Mouse (Mus musculus): ENCODE measurements around the gene Cd8b1. TPM values are rescaled to one million over a fixed set of nuclear protein-coding genes. Genes with fewer than 3 reads are reported as not detected.

Cd8b1 gene
- polyA plus RNA-seq, 1 experiment, result 845 TPM

- WGBS, result 51% methylated on average over 3 of the region's 3 CpGs
- Histone ChIP-seq H3K27me3 (ENCODE audit: control insufficient read depth, insufficient read depth, low read length) (no peaks in the 10 kb centered on the region), H3K4me1 (replicated peaks; ENCODE audit: control insufficient read depth, insufficient read depth, low read length) (peaks cover 60% of the 10 kb centered on the region), H3K36me3 (ENCODE audit: control insufficient read depth, insufficient read depth, low read length) (peaks cover 37% of the 10 kb centered on the region), H3K4me3 (ENCODE audit: control insufficient read depth, insufficient read depth, low read length) (peak overlapping the region; percentile 41), H3K27ac (ENCODE audit: control insufficient read depth, insufficient read depth, low read length) (peak overlapping the region; percentile 96)
- peak; percentile 40 for DNase-seq
- TF ChIP-seq CTCF (IDR thresholded peaks at IDR 0.05; ENCODE audit: borderline replicate concordance, control insufficient read depth, extremely low read depth, insufficient read depth, low read length, poor library complexity) (no peak), POLR2A (IDR thresholded peaks at IDR 0.05; ENCODE audit: control insufficient read depth, extremely low read depth, insufficient read depth, low read length, poor library complexity) (no peak)
These were observed 16.4 kb downstream of the Cd8b1 start for GRCm38 (mm10) chr6:71338941-71339340.

DNA sequence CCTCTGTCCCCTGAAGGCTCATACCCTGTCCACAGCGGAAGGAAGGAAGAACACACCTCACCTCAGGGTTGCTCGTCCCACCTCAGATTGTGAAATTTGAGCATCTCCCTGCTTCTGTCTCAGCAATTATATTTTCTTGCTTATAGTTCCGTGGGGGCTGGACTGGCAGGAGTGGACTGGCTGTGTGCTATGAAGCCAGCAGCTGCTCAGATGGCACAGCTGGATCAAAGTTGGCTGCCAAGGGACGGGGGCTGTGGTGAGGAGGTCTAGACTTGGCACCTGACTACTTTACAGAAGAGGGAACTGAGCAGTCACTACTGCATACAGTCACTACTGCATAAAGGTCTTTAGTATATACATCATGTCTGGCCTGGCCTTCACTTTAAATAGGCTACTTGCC is 16.8 kb downstream of the Cd8b1 start:
- H3K36me3 ChIP-seq (ENCODE audit: control insufficient read depth, insufficient read depth, low read length), result peaks cover 33% of the 10 kb centered on the region
- TF ChIP-seq CTCF (IDR thresholded peaks at IDR 0.05; ENCODE audit: borderline replicate concordance, control insufficient read depth, extremely low read depth, insufficient read depth, low read length, poor library complexity), result no peak
- TF ChIP-seq POLR2A (IDR thresholded peaks at IDR 0.05; ENCODE audit: control insufficient read depth, extremely low read depth, insufficient read depth, low read length, poor library complexity), result no peak
- H3K4me3 ChIP-seq (ENCODE audit: control insufficient read depth, insufficient read depth, low read length), result peak overlapping the region; percentile 41
- WGBS, result 20% methylated on average over 4 of the region's 4 CpGs
- H3K27me3 ChIP-seq (ENCODE audit: control insufficient read depth, insufficient read depth, low read length), result no peaks in the 10 kb centered on the region
- peak overlapping the region; percentile 96 for H3K27ac ChIP-seq (ENCODE audit: control insufficient read depth, insufficient read depth, low read length)
- peak; percentile 62 for DNase-seq
- H3K4me1 ChIP-seq (replicated peaks; ENCODE audit: control insufficient read depth, insufficient read depth, low read length), result peaks cover 55% of the 10 kb centered on the region

GRCm38 (mm10) chr6:71341179-71341578 is 18.6 kb downstream of the Cd8b1 start:
- H3K4me1 ChIP-seq (replicated peaks; ENCODE audit: control insufficient read depth, insufficient read depth, low read length), result peaks cover 58% of the 10 kb centered on the region
- peaks cover 14% of the 10 kb centered on the region for H3K36me3 ChIP-seq (ENCODE audit: control insufficient read depth, insufficient read depth, low read length)
- TF ChIP-seq CTCF (IDR thresholded peaks at IDR 0.05; ENCODE audit: borderline replicate concordance, control insufficient read depth, extremely low read depth, insufficient read depth, low read length, poor library complexity) (no peak), POLR2A (IDR thresholded peaks at IDR 0.05; ENCODE audit: control insufficient read depth, extremely low read depth, insufficient read depth, low read length, poor library complexity) (peak; percentile 46; the same call in 1 of the 2 replicates)
- under 1% methylated on average over 9 of the region's 9 CpGs for WGBS
- DNase-seq, result peak; percentile 89
- peak overlapping the region; percentile 96 for H3K27ac ChIP-seq (ENCODE audit: control insufficient read depth, insufficient read depth, low read length)
- peak overlapping the region; percentile 39 for H3K4me3 ChIP-seq (ENCODE audit: control insufficient read depth, insufficient read depth, low read length)
- H3K27me3 ChIP-seq (ENCODE audit: control insufficient read depth, insufficient read depth, low read length), result no peaks in the 10 kb centered on the region

DNA sequence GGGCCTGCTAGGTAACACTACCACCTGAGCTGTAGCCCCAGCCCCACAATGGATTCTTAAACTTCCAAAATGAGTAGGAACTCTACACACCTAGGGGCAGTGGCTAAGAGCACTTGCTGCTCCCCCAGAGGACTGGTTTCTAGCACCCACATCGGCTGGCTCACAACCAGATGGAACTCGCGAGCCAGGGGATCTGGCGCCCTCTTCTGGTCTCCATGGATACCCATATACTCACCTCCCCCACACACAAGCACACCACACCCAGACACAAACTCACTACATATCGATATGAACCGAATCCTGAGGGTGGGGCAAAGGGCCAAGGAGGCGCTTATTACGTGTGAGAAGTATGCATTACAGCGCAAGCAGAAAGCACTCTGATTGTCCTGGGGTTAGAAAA is 25.4 kb downstream of the Cd8b1 start:
- peaks cover 38% of the 10 kb centered on the region for H3K4me1 ChIP-seq (replicated peaks; ENCODE audit: control insufficient read depth, insufficient read depth, low read length)
- TF ChIP-seq CTCF (IDR thresholded peaks at IDR 0.05; ENCODE audit: borderline replicate concordance, control insufficient read depth, extremely low read depth, insufficient read depth, low read length, poor library complexity) (no peak), POLR2A (IDR thresholded peaks at IDR 0.05; ENCODE audit: control insufficient read depth, extremely low read depth, insufficient read depth, low read length, poor library complexity) (no peak)
- H3K27me3 ChIP-seq (ENCODE audit: control insufficient read depth, insufficient read depth, low read length), result no peaks in the 10 kb centered on the region
- H3K4me3 ChIP-seq (ENCODE audit: control insufficient read depth, insufficient read depth, low read length), result no peak overlapping the region
- 95% methylated on average over 9 of the region's 9 CpGs for WGBS
- H3K36me3 ChIP-seq (ENCODE audit: control insufficient read depth, insufficient read depth, low read length), result no peaks in the 10 kb centered on the region
- DNase-seq, result peak; percentile 25
- H3K27ac ChIP-seq (ENCODE audit: control insufficient read depth, insufficient read depth, low read length), result no peak overlapping the region

DNA sequence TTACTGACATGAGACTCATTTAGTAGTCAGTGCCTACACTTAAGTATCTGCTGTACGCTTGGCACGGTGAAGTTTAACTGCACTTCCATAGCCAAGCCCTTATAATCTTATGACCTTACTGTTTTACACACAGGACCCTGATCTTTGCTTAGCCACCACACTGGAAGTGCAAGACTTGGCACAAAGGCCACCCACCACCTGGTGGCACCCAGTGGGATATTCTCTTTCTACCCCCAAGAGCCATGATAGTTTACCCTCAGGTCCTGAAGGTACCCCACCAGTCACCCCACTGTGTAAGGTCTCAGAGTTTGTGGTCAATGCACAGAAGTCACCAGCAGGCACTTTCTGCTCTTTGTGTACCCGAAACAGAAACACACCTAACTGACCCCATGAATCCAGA is 28.6 kb downstream of the Cd8b1 start:
- H3K27me3 ChIP-seq (ENCODE audit: control insufficient read depth, insufficient read depth, low read length), result no peaks in the 10 kb centered on the region
- H3K4me1 ChIP-seq (replicated peaks; ENCODE audit: control insufficient read depth, insufficient read depth, low read length), result peaks cover 29% of the 10 kb centered on the region
- peak overlapping the region; percentile 93 for H3K27ac ChIP-seq (ENCODE audit: control insufficient read depth, insufficient read depth, low read length)
- WGBS, result 93% methylated on average over 3 of the region's 3 CpGs
- no peak for TF ChIP-seq POLR2A (IDR thresholded peaks at IDR 0.05; ENCODE audit: control insufficient read depth, extremely low read depth, insufficient read depth, low read length, poor library complexity)
- TF ChIP-seq CTCF (IDR thresholded peaks at IDR 0.05; ENCODE audit: borderline replicate concordance, control insufficient read depth, extremely low read depth, insufficient read depth, low read length, poor library complexity), result no peak
- H3K4me3 ChIP-seq (ENCODE audit: control insufficient read depth, insufficient read depth, low read length), result no peak overlapping the region
- no peaks in the 10 kb centered on the region for H3K36me3 ChIP-seq (ENCODE audit: control insufficient read depth, insufficient read depth, low read length)
- peak; percentile 78 for DNase-seq

DNA sequence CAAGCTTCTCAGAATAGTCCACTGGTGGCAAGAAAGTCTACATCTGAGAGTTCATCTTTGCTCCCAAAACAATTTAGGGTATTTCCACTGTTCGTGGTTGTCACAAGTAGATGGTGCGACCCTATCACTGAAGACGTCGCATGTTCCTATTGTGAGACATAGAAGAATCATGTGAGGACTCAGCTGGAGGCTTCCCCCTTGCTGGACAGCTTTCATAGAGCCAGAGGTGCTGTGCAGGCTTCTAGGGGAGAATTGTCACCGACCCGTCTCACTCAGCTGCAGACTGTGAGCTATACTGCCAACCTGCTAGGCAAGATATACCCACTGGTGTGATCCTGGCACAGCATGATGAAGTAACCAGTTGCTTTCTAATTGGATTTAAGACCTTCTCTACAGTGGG is 29.6 kb downstream of the Cd8b1 start:
- TF ChIP-seq POLR2A (IDR thresholded peaks at IDR 0.05; ENCODE audit: control insufficient read depth, extremely low read depth, insufficient read depth, low read length, poor library complexity) (no peak), CTCF (IDR thresholded peaks at IDR 0.05; ENCODE audit: borderline replicate concordance, control insufficient read depth, extremely low read depth, insufficient read depth, low read length, poor library complexity) (no peak)
- no peak overlapping the region for H3K4me3 ChIP-seq (ENCODE audit: control insufficient read depth, insufficient read depth, low read length)
- peaks cover 32% of the 10 kb centered on the region for H3K4me1 ChIP-seq (replicated peaks; ENCODE audit: control insufficient read depth, insufficient read depth, low read length)
- DNase-seq, result peak; percentile 50
- WGBS, result 52% methylated on average over 6 of the region's 6 CpGs
- H3K36me3 ChIP-seq (ENCODE audit: control insufficient read depth, insufficient read depth, low read length), result no peaks in the 10 kb centered on the region
- no peaks in the 10 kb centered on the region for H3K27me3 ChIP-seq (ENCODE audit: control insufficient read depth, insufficient read depth, low read length)
- H3K27ac ChIP-seq (ENCODE audit: control insufficient read depth, insufficient read depth, low read length), result peak overlapping the region; percentile 93

Data from thymus, adult 2 months (tissue).